Mouse (Mus musculus) lung, adult 2 months (tissue): ENCODE data around the gene Car10.

ENCODE experiments used
- CTCF ChIP-seq: fragments of 200-500 bp; IDR thresholded peaks from 2 replicates; pipeline ENCODE4 v1.5.1; 2011; ENCODE audit warnings: mild to moderate bottlenecking, low read length, control low read depth; ENCODE audit not compliant: insufficient read depth
- POLR2A ChIP-seq: fragments of 200-500 bp; IDR thresholded peaks from 2 replicates; pipeline ENCODE4 v1.6.1; 2011; ENCODE audit warnings: low read depth, mild to moderate bottlenecking, control low read depth, low read length, borderline replicate concordance; ENCODE audit errors: extremely low read depth

DNA sequence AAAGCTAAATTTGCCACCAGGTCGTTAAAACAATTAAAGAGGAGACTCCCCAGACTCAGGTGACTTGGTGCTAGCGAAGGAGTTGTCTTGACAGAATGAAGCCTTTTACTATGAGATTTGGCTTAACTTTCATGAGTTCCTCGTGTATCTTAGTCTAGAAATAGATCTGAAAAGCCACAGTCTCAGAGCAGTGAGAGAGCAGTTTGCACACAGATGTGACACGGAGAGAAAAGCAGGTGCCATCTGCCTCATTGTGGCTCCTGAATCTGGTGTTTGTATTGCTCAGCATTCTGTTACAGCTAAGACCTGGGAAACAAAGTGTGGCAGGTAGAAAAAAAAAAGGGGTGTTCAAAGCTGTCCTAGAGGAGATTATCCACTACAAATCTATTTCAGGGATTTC lies 269.4 kb downstream of the Car10 start:
- TF ChIP-seq CTCF (no peak), POLR2A (no peak)
